Mouse (Mus musculus): ENCODE results near the gene Dcaf8.
"Not testable (repeated sequence)": the region's sequence is repeated elsewhere in the genome, so short reads cannot be mapped to it uniquely, and the experiment has no call there.

Dcaf8 gene

GRCm38 (mm10) chr1:172219451-172220406 lies 71.8 kb downstream of the Dcaf8 start, which contains the start of gene Casq1:
Gene Casq1 (minus strand): TSS chr1:172219868.
- DNase-seq (ENCODE audit: low spot score), result no peak

- no peak for DNase-seq (ENCODE audit: low spot score)
Observed at GRCm38 (mm10) chr1:172220414-172220813, 72.5 kb downstream of the Dcaf8 start.

GRCm38 (mm10) chr1:172221297-172222063 lies 73.6 kb downstream of the Dcaf8 start:
- DNase-seq (ENCODE audit: low spot score), result peak; percentile 66

- no peak for DNase-seq (ENCODE audit: low spot score)
Observed at GRCm38 (mm10) chr1:172228209-172228608, 80.3 kb downstream of the Dcaf8 start.

GRCm38 (mm10) chr1:172229215-172229614 lies 81.3 kb downstream of the Dcaf8 start:
- no peak for DNase-seq (ENCODE audit: low spot score)

GRCm38 (mm10) chr1:172240945-172241708 lies 93.2 kb downstream of the Dcaf8 start:
- DNase-seq (ENCODE audit: low spot score), result peak; percentile 48

GRCm38 (mm10) chr1:172242401-172242800 lies 94.5 kb downstream of the Dcaf8 start:
- DNase-seq (ENCODE audit: low spot score), result peak; percentile 37

- peak; percentile 27 for DNase-seq (ENCODE audit: low spot score)
Observed at GRCm38 (mm10) chr1:172243547-172244205, 95.8 kb downstream of the Dcaf8 start.

GRCm38 (mm10) chr1:172244645-172245044 lies 96.8 kb downstream of the Dcaf8 start:
- DNase-seq (ENCODE audit: low spot score), result not testable (repeated sequence)
